Mouse (Mus musculus): Measurements from ENCODE around the gene Lsamp.

GRCm38 (mm10) chr16:42097510-42097909, 2113.3 kb downstream of the Lsamp start:
- TF ChIP-seq EP300 (IDR thresholded peaks at IDR 0.05): no peak
- no peak for TF ChIP-seq CTCF (IDR thresholded peaks at IDR 0.05)
